Mouse (Mus musculus) urinary bladder, postnatal 14 days (tissue): Measurements from ENCODE around the gene Jtb.
"Not testable (repeated sequence)": the region's sequence is repeated elsewhere in the genome, so short reads cannot be mapped to it uniquely, and the experiment has no call there.

ENCODE experiments used
- DNase-seq: peaks from one replicate; pipeline ENCODE4 v3.0.0; 2021; ENCODE audit warnings: low spot score

The Jtb gene

GRCm38 (mm10) chr3:90224331-90224730 is 7.1 kb upstream of the Jtb start:
- no peak for DNase-seq

- DNase-seq: no peak
Observed at GRCm38 (mm10) chr3:90231075-90231474, 322 bp upstream of the Jtb start.

- no peak for DNase-seq
Observed at GRCm38 (mm10) chr3:90241251-90241650, 9.9 kb downstream of the Jtb start.

- no peak for DNase-seq
Observed at GRCm38 (mm10) chr3:90241669-90242358, 10.4 kb downstream of the Jtb start.

- peak; percentile 47 for DNase-seq
Observed at GRCm38 (mm10) chr3:90242984-90243775, 11.8 kb downstream of the Jtb start, which contains the start of gene Creb3l4. Creb3l4 (minus strand) TSS chr3:90243512.

- DNase-seq: no peak
Observed at GRCm38 (mm10) chr3:90245406-90245805, 14.0 kb downstream of the Jtb start.

- peak; percentile 27 for DNase-seq
Observed at GRCm38 (mm10) chr3:90247630-90247959, 16.2 kb downstream of the Jtb start.

- peak; percentile 94 for DNase-seq
Observed at GRCm38 (mm10) chr3:90247960-90248745, 16.8 kb downstream of the Jtb start, which contains the start of gene Slc39a1. Slc39a1 (plus strand) TSS chr3:90248172.

- DNase-seq: peak; percentile 41
Observed at GRCm38 (mm10) chr3:90248746-90249100, 17.3 kb downstream of the Jtb start.

GRCm38 (mm10) chr3:90250791-90251190 is 19.4 kb downstream of the Jtb start:
- DNase-seq: no peak

GRCm38 (mm10) chr3:90251731-90252226 is 20.4 kb downstream of the Jtb start:
- DNase-seq: not testable (repeated sequence)

- DNase-seq: not testable (repeated sequence)
Observed at GRCm38 (mm10) chr3:90252659-90253058, 21.3 kb downstream of the Jtb start.

GRCm38 (mm10) chr3:90253174-90253573 is 21.8 kb downstream of the Jtb start:
- not testable (repeated sequence) for DNase-seq

GRCm38 (mm10) chr3:90253653-90254418 is 22.4 kb downstream of the Jtb start, which contains the start of gene Crtc2:
Crtc2 (plus strand) TSS chr3:90254163.
- DNase-seq: peak; percentile 96

GRCm38 (mm10) chr3:90254419-90255193 is 23.2 kb downstream of the Jtb start:
- no peak for DNase-seq

- no peak for DNase-seq
Observed at GRCm38 (mm10) chr3:90255194-90255565, 23.8 kb downstream of the Jtb start.

- DNase-seq: no peak
Observed at GRCm38 (mm10) chr3:90255784-90256353, 24.5 kb downstream of the Jtb start.

GRCm38 (mm10) chr3:90256731-90257530 is 25.5 kb downstream of the Jtb start:
- no peak for DNase-seq

GRCm38 (mm10) chr3:90258521-90258920 is 27.1 kb downstream of the Jtb start:
- no peak for DNase-seq
